In the genomic region with DNA sequence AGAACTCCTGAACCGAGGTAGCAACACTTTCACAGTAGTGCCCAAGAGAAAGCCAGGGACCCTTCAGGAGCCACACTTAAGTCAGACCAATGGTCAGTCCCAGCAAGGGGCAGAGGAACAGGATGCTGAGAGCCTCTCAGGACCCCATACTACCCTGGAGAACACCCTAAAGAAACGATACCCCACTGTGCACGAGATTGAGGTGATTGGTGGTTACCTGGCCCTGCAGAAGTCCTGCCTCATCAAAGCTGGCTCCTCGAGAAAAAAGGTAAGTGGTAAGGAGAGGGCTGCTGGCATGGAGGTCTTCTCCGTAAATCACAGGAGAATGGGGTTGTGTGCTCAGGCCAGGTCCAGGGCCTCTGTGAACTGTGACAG, we compare ENCODE assay signal across 9 mouse cellular contexts. TPM values are rescaled to one million over a fixed set of nuclear protein-coding genes. Genes with fewer than 3 reads are reported as not detected.
DNase-seq lines count a peak whose midpoint lies in the region; ATAC-seq and TF ChIP-seq lines count a peak whose summit lies in the region.
"Had no signal": no experiment of that assay in that cellular context is flagged by ENCODE, and none has a peak within 500 bp of the region (broad histone marks: within the 10 kb centered on the region; RNA-seq: fewer than 3 reads in every experiment).

No protein-coding gene starts in this region.

- peak overlapping the region; percentile 48 for H3K4me2 ChIP-seq in CH12.LX (ENCODE audit: insufficient read depth, low read depth, poor library complexity, severe bottlenecking)
- H3K4me2 ChIP-seq in forebrain, embryonic 14.5 days (ENCODE audit: low read length) = peak overlapping the region; percentile 99
- peak overlapping the region; percentile 93 for H3K4me2 ChIP-seq in liver, postnatal 0 days (ENCODE audit: low read depth, low read length)

- no peak for TF ChIP-seq RAD21 in CH12.LX (IDR thresholded peaks at IDR 0.05; ENCODE audit: low read depth, low read length)

- WGBS in forebrain, embryonic 14.5 days = 72% methylated on average over 5 of the region's 5 CpGs
- WGBS in liver, postnatal 0 days (ENCODE audit: insufficient replicate concordance) = 74% methylated on average over 5 of the region's 5 CpGs

- H3K79me2 ChIP-seq in CH12.LX (replicated peaks; ENCODE audit: control insufficient read depth, extremely low read depth, insufficient read depth, poor library complexity, severe bottlenecking) = peaks cover 5% of the 10 kb centered on the region; the same call in 1 of the 2 replicates

- DNase-seq in CH12.LX (ENCODE audit: extremely low read depth) = no peak
- DNase-seq in forebrain, embryonic 14.5 days (ENCODE audit: low spot score) = no peak
- DNase-seq in liver, postnatal 0 days = no peak
- DNase-seq in urinary bladder, postnatal 10 days (ENCODE audit: low spot score) = no peak
- no peak for DNase-seq in adrenal gland, adult (ENCODE audit: inconsistent age in 2 of 2, low spot score in 1 of 2)
- no peak for DNase-seq in frontal cortex, postnatal 10 days (ENCODE audit: low spot score in 2 of 2)
- DNase-seq: B cell, adult 2 months had no signal

- no peak for TF ChIP-seq CTCF in CH12.LX (conservative IDR thresholded peaks at IDR 0.05 in 1 of 2, IDR thresholded peaks at IDR 0.05 in 1 of 2; ENCODE audit: low read depth in 2 of 2, low read length in 2 of 2)
- TF ChIP-seq CTCF in liver, postnatal 0 days (IDR thresholded peaks at IDR 0.05; ENCODE audit: low read depth) = no peak

- H3K27me3 ChIP-seq in erythroblast, embryonic 14.5 days (ENCODE audit: control insufficient read depth) = no peaks in the 10 kb centered on the region
- H3K27me3 ChIP-seq in CH12.LX (replicated peaks) = no peaks in the 10 kb centered on the region
- H3K27me3 ChIP-seq in forebrain, embryonic 14.5 days (replicated peaks; ENCODE audit: control insufficient read depth, insufficient read depth, low read length) = peaks cover 13% of the 10 kb centered on the region
- H3K27me3 ChIP-seq in liver, postnatal 0 days (ENCODE audit: insufficient read depth, low read length) = no peaks in the 10 kb centered on the region

- H3K4me3 ChIP-seq in erythroblast, embryonic 14.5 days (replicated peaks) = peak overlapping the region; percentile 90
- H3K4me3 ChIP-seq in CH12.LX (replicated peaks in 1 of 3; ENCODE audit: low read depth in 2 of 3, low read length in 2 of 3, poor library complexity in 1 of 3) = peak overlapping the region; percentile 16 to 86 (median 80)
- no peak overlapping the region for H3K4me3 ChIP-seq in forebrain, embryonic 14.5 days (ENCODE audit: low read depth, low read length)
- 0 out of 2 replicates have a peak overlapping the region, but pooled peaks have one; percentile 13 for H3K4me3 ChIP-seq in liver, postnatal 0 days (ENCODE audit: low read depth, low read length)

- no peaks in the 10 kb centered on the region for H3K9me3 ChIP-seq in erythroblast, embryonic 14.5 days (ENCODE audit: control insufficient read depth, low read length)
- H3K9me3 ChIP-seq in CH12.LX (replicated peaks; ENCODE audit: low read length) = no peaks in the 10 kb centered on the region
- no peaks in the 10 kb centered on the region for H3K9me3 ChIP-seq in forebrain, embryonic 14.5 days (replicated peaks; ENCODE audit: control insufficient read depth, low read length)
- H3K9me3 ChIP-seq in liver, postnatal 0 days (ENCODE audit: low read length) = no peaks in the 10 kb centered on the region

- TF ChIP-seq EP300 in CH12.LX (IDR thresholded peaks at IDR 0.05; ENCODE audit: low read length) = no peak
- no peak for TF ChIP-seq EP300 in liver, postnatal 0 days (IDR thresholded peaks at IDR 0.05; ENCODE audit: low read depth)

- H3K36me3 ChIP-seq in erythroblast, embryonic 14.5 days (ENCODE audit: control insufficient read depth) = peaks cover 26% of the 10 kb centered on the region
- H3K36me3 ChIP-seq in CH12.LX (replicated peaks in 1 of 2; ENCODE audit: control insufficient read depth in 1 of 2, insufficient read depth in 1 of 2, low read length in 1 of 2) = peaks cover 5 to 22% of the 10 kb centered on the region in 2 experiments
- peaks cover 8% of the 10 kb centered on the region for H3K36me3 ChIP-seq in forebrain, embryonic 14.5 days (ENCODE audit: control insufficient read depth, insufficient read depth, low read length)
- peaks cover 7% of the 10 kb centered on the region for H3K36me3 ChIP-seq in liver, postnatal 0 days (replicated peaks; ENCODE audit: insufficient read depth, low read length)

- dilution Hi-C loops in CH12.LX (cut with MboI; ENCODE audit: extremely low pct_ligation_motif_present, extremely low pct_unique_long_range_greater_than_20kb, low sequenced_read_pairs) = no loop called here

- H3K4me1 ChIP-seq in erythroblast, embryonic 14.5 days (ENCODE audit: control insufficient read depth) = peaks cover 77% of the 10 kb centered on the region
- peaks cover 23 to 63% of the 10 kb centered on the region in 2 experiments for H3K4me1 ChIP-seq in CH12.LX (ENCODE audit: control insufficient read depth in 1 of 2, insufficient read depth in 2 of 2)
- H3K4me1 ChIP-seq in forebrain, embryonic 14.5 days (ENCODE audit: control insufficient read depth, insufficient read depth, low read length) = peaks cover 41% of the 10 kb centered on the region
- H3K4me1 ChIP-seq in liver, postnatal 0 days (ENCODE audit: insufficient read depth) = peaks cover 57% of the 10 kb centered on the region

- TF ChIP-seq POLR2A in CH12.LX (IDR thresholded peaks at IDR 0.05; ENCODE audit: low read depth, low read length) = no peak

- H3K27ac ChIP-seq in CH12.LX (ENCODE audit: insufficient read depth, low read depth) = no peak overlapping the region
- H3K27ac ChIP-seq in forebrain, embryonic 14.5 days (ENCODE audit: low read depth, low read length) = no peak overlapping the region
- H3K27ac ChIP-seq in liver, postnatal 0 days (ENCODE audit: low read depth) = no peak overlapping the region

- in situ Hi-C loops in CH12.LX (cut with MboI; ENCODE audit: low pct_ligation_motif_present, low pct_unique_long_range_greater_than_20kb, low sequenced_read_pairs) = no loop called here

- no peak overlapping the region for H3K9ac ChIP-seq in CH12.LX (ENCODE audit: insufficient read depth, low read depth)
- no peak overlapping the region for H3K9ac ChIP-seq in forebrain, embryonic 14.5 days (ENCODE audit: low read length)
- peak overlapping the region; percentile 21; the same call in 1 of the 2 replicates for H3K9ac ChIP-seq in liver, postnatal 0 days (replicated peaks)

- ATAC-seq in erythroblast, adult 5-6 weeks (replicated peaks; ENCODE audit: low FRiP score, poor library complexity, severe bottlenecking) = no peak
- no peak for ATAC-seq in forebrain, embryonic 14.5 days
- ATAC-seq in liver, postnatal 0 days = no peak

TF ChIP-seq in CH12.LX, 34 proteins besides CTCF, POLR2A, EP300 and RAD21:
- TF ChIP-seq SIN3A (IDR thresholded peaks at IDR 0.05; ENCODE audit: low read length) = no peak

RNA-seq across cellular contexts. Expression of a gene that starts 1.9 kb away (rescaled TPM):
- 0.82 and 1.3 TPM in 2 replicates for polyA plus RNA-seq in erythroblast, embryonic 14.5 days (2012)
- total RNA-seq in erythroblast, adult 5-6 weeks (2015; ENCODE audit: low replicate concordance) = 1.5 and 4.0 TPM in 2 replicates
- total RNA-seq in erythroblast, adult 5-6 weeks (2017; ENCODE audit: low replicate concordance) = 0.26 and 2.6 TPM in 2 replicates
- 13.1 and 14.3 TPM in 2 replicates for total RNA-seq in CH12.LX (2012; rRNA removed)
- 7.0 and 8.2 TPM in 2 replicates for total RNA-seq in CH12.LX (2014; rRNA removed)
- 17.0 and 19.3 TPM in 2 replicates for polyA plus RNA-seq in CH12.LX (2012; ENCODE audit: insufficient read length, low read depth)
- polyA plus RNA-seq in forebrain, embryonic 14.5 days (2014; fragmentation: Nextera tagmentation; extraction: Ambion mirVana) = 6.6 and 9.9 TPM in 2 replicates
- 5.3 TPM in 2 replicates for polyA plus RNA-seq in liver, postnatal 0 days (2015; fragmentation: Nextera tagmentation; extraction: Ambion mirVana)

RNA-seq across cellular contexts. Expression of a gene that starts 8.0 kb away (rescaled TPM):
- polyA plus RNA-seq in erythroblast, embryonic 14.5 days (2012) = 22.8 and 24.1 TPM in 2 replicates
- 36.5 and 67.5 TPM in 2 replicates for total RNA-seq in erythroblast, adult 5-6 weeks (2015; ENCODE audit: low replicate concordance)
- 9.9 and 24.8 TPM in 2 replicates for total RNA-seq in erythroblast, adult 5-6 weeks (2017; ENCODE audit: low replicate concordance)
- 80.6 and 98.5 TPM in 2 replicates for total RNA-seq in CH12.LX (2012; rRNA removed)
- 72.9 and 82.0 TPM in 2 replicates for total RNA-seq in CH12.LX (2014; rRNA removed)
- 51.4 and 74.9 TPM in 2 replicates for polyA plus RNA-seq in CH12.LX (2012; ENCODE audit: insufficient read length, low read depth)
- polyA plus RNA-seq in forebrain, embryonic 14.5 days (2014; fragmentation: Nextera tagmentation; extraction: Ambion mirVana) = 258 and 281 TPM in 2 replicates
- 77.2 and 81.7 TPM in 2 replicates for polyA plus RNA-seq in liver, postnatal 0 days (2015; fragmentation: Nextera tagmentation; extraction: Ambion mirVana)

RNA-seq across cellular contexts. Expression of a gene that starts 8.0 kb away (rescaled TPM):
- 2.1 and 2.2 TPM in 2 replicates for polyA plus RNA-seq in erythroblast, embryonic 14.5 days (2012)
- total RNA-seq in erythroblast, adult 5-6 weeks (2015; ENCODE audit: low replicate concordance) = 8.4 and 12.9 TPM in 2 replicates
- total RNA-seq in erythroblast, adult 5-6 weeks (2017; ENCODE audit: low replicate concordance) = 9.2 and 18.7 TPM in 2 replicates
- 13.6 and 14.5 TPM in 2 replicates for total RNA-seq in CH12.LX (2012; rRNA removed)
- 9.6 and 13.0 TPM in 2 replicates for total RNA-seq in CH12.LX (2014; rRNA removed)
- polyA plus RNA-seq in CH12.LX (2012; ENCODE audit: insufficient read length, low read depth) = 48.7 and 55.2 TPM in 2 replicates
- 105 and 123 TPM in 2 replicates for polyA plus RNA-seq in forebrain, embryonic 14.5 days (2014; fragmentation: Nextera tagmentation; extraction: Ambion mirVana)
- 19.8 and 22.8 TPM in 2 replicates for polyA plus RNA-seq in liver, postnatal 0 days (2015; fragmentation: Nextera tagmentation; extraction: Ambion mirVana)

RNA-seq across cellular contexts. Expression of a gene that starts 9.0 kb away (rescaled TPM):
- polyA plus RNA-seq in erythroblast, embryonic 14.5 days (2012) = 0.99 and 1.6 TPM in 2 replicates
- 2.5 and 8.8 TPM in 2 replicates for total RNA-seq in erythroblast, adult 5-6 weeks (2015; ENCODE audit: low replicate concordance)
- 2.2 and 3.7 TPM in 2 replicates for total RNA-seq in erythroblast, adult 5-6 weeks (2017; ENCODE audit: low replicate concordance)
- total RNA-seq in CH12.LX (2012; rRNA removed) = 22.7 and 28.3 TPM in 2 replicates
- 18.4 and 21.2 TPM in 2 replicates for total RNA-seq in CH12.LX (2014; rRNA removed)
- polyA plus RNA-seq in CH12.LX (2012; ENCODE audit: insufficient read length, low read depth) = 14.5 and 21.5 TPM in 2 replicates
- polyA plus RNA-seq in forebrain, embryonic 14.5 days (2014; fragmentation: Nextera tagmentation; extraction: Ambion mirVana) = 14.7 and 17.4 TPM in 2 replicates
- 34.0 and 37.1 TPM in 2 replicates for polyA plus RNA-seq in liver, postnatal 0 days (2015; fragmentation: Nextera tagmentation; extraction: Ambion mirVana)

RNA-seq across cellular contexts. Expression of a gene that starts 17.6 kb away (rescaled TPM):
- polyA plus RNA-seq in erythroblast, embryonic 14.5 days (2012) = 0.06 and 0.18 TPM in 2 replicates
- 2.1 and 3.3 TPM in 2 replicates for total RNA-seq in erythroblast, adult 5-6 weeks (2015; ENCODE audit: low replicate concordance)
- 1.6 TPM in 1 of 2 replicates, not detected in the other for total RNA-seq in erythroblast, adult 5-6 weeks (2017; ENCODE audit: low replicate concordance)
- total RNA-seq in CH12.LX (2012; rRNA removed) (8.9 and 9.5 TPM in 2 replicates), CH12.LX (2014; rRNA removed) (6.7 and 9.6 TPM in 2 replicates)
- 3.5 and 4.5 TPM in 2 replicates for polyA plus RNA-seq in CH12.LX (2012; ENCODE audit: insufficient read length, low read depth)
- polyA plus RNA-seq in forebrain, embryonic 14.5 days (2014; fragmentation: Nextera tagmentation; extraction: Ambion mirVana) = 4.7 and 6.0 TPM in 2 replicates
- 1.2 and 1.4 TPM in 2 replicates for polyA plus RNA-seq in liver, postnatal 0 days (2015; fragmentation: Nextera tagmentation; extraction: Ambion mirVana)

Comparison
In these comparisons a context has a peak if more than half of its experiments do, and no peak if none do; other contexts are left out.
1. H3K4me2 ChIP-seq: peak in every context shown above with its lines; median percentile 99 in forebrain, embryonic 14.5 days; 93 in liver, postnatal 0 days; 48 in CH12.LX.